Mouse (Mus musculus): ENCODE measurements at regions not wholly inside any gene's neighbourhood (a gene's known extent, or its start where the extent isn't known, plus 50 kb on each side); places are given as distances from the start of the nearest gene placed in this dataset.
A peak's percentile ranks its signal among the peaks of the same experiment; 100 is the strongest.

- Histone ChIP-seq H3K4me2 (no peak overlapping the region), H3K36me3 (no peaks in the 10 kb centered on the region), H3K4me1 (replicated peaks) (peaks cover 16% of the 10 kb centered on the region), H3K27me3 (no peaks in the 10 kb centered on the region), H3K9me3 (replicated peaks) (no peaks in the 10 kb centered on the region), H3K4me3 (no peak overlapping the region), H3K9ac (no peak overlapping the region), H3K27ac (peak overlapping the region; percentile 77)
- no peak for ATAC-seq (replicated peaks; ENCODE audit: insufficient number of reproducible peaks, insufficient read depth, low FRiP score, low read depth)
These were observed 217.9 kb downstream of the Lpin1 start for GRCm38 (mm10) chr12:16392851-16393250.

GRCm38 (mm10) chr12:16391630-16392269 is 219.0 kb downstream of the Lpin1 start:
- WGBS, result 22% methylated on average over 5 of the region's 5 CpGs
- H3K27ac ChIP-seq, result peak overlapping the region; percentile 77
- H3K9me3 ChIP-seq (replicated peaks), result no peaks in the 10 kb centered on the region
- no peak overlapping the region for H3K9ac ChIP-seq
- peaks cover 16% of the 10 kb centered on the region for H3K4me1 ChIP-seq (replicated peaks)
- H3K4me3 ChIP-seq, result no peak overlapping the region
- H3K27me3 ChIP-seq, result no peaks in the 10 kb centered on the region
- ATAC-seq (replicated peaks; ENCODE audit: insufficient number of reproducible peaks, insufficient read depth, low FRiP score, low read depth), result peak; percentile 85
- no peak overlapping the region for H3K4me2 ChIP-seq
- no peaks in the 10 kb centered on the region for H3K36me3 ChIP-seq

GRCm38 (mm10) chr12:16391163-16391562 is 219.6 kb downstream of the Lpin1 start:
- no peaks in the 10 kb centered on the region for H3K36me3 ChIP-seq
- no peak overlapping the region for H3K9ac ChIP-seq
- ATAC-seq (replicated peaks; ENCODE audit: insufficient number of reproducible peaks, insufficient read depth, low FRiP score, low read depth), result no peak
- 64% methylated on average over 5 of the region's 5 CpGs for WGBS
- H3K4me2 ChIP-seq, result no peak overlapping the region
- H3K4me3 ChIP-seq, result no peak overlapping the region
- H3K27ac ChIP-seq, result peak overlapping the region; percentile 66
- peaks cover 16% of the 10 kb centered on the region for H3K4me1 ChIP-seq (replicated peaks)
- no peaks in the 10 kb centered on the region for H3K27me3 ChIP-seq
- no peaks in the 10 kb centered on the region for H3K9me3 ChIP-seq (replicated peaks)

GRCm38 (mm10) chr12:16387035-16387434 is 223.7 kb downstream of the Lpin1 start:
- H3K4me3 ChIP-seq, result no peak overlapping the region
- no peak overlapping the region for H3K27ac ChIP-seq
- H3K36me3 ChIP-seq, result no peaks in the 10 kb centered on the region
- no peak overlapping the region for H3K4me2 ChIP-seq
- ATAC-seq (replicated peaks; ENCODE audit: insufficient number of reproducible peaks, insufficient read depth, low FRiP score, low read depth), result no peak
- H3K4me1 ChIP-seq (replicated peaks), result peaks cover 10% of the 10 kb centered on the region
- no peaks in the 10 kb centered on the region for H3K9me3 ChIP-seq (replicated peaks)
- H3K9ac ChIP-seq, result no peak overlapping the region
- H3K27me3 ChIP-seq, result no peaks in the 10 kb centered on the region
- 82% methylated on average over 4 of the region's 4 CpGs for WGBS

GRCm38 (mm10) chr12:16384396-16384795 is 226.4 kb downstream of the Lpin1 start:
- H3K4me2 ChIP-seq, result no peak overlapping the region
- WGBS, result 76% methylated on average over 1 of the region's 1 CpGs
- no peak for ATAC-seq (replicated peaks; ENCODE audit: insufficient number of reproducible peaks, insufficient read depth, low FRiP score, low read depth)
- H3K27me3 ChIP-seq, result no peaks in the 10 kb centered on the region
- no peak overlapping the region for H3K27ac ChIP-seq
- no peak overlapping the region for H3K9ac ChIP-seq
- H3K9me3 ChIP-seq (replicated peaks), result no peaks in the 10 kb centered on the region
- H3K36me3 ChIP-seq, result no peaks in the 10 kb centered on the region
- 0 out of 2 replicates have a peak, but pooled peaks cover 3% of the 10 kb centered on the region for H3K4me1 ChIP-seq (replicated peaks)
- H3K4me3 ChIP-seq, result no peak overlapping the region

GRCm38 (mm10) chr12:16383499-16383935 is 227.2 kb downstream of the Lpin1 start:
- Histone ChIP-seq H3K27me3 (no peaks in the 10 kb centered on the region), H3K9me3 (replicated peaks) (no peaks in the 10 kb centered on the region), H3K4me3 (no peak overlapping the region), H3K4me1 (replicated peaks) (0 out of 2 replicates have a peak, but pooled peaks cover 3% of the 10 kb centered on the region), H3K27ac (no peak overlapping the region), H3K36me3 (no peaks in the 10 kb centered on the region), H3K9ac (no peak overlapping the region), H3K4me2 (no peak overlapping the region)
- no peak for ATAC-seq (replicated peaks; ENCODE audit: insufficient number of reproducible peaks, insufficient read depth, low FRiP score, low read depth)
- 66% methylated on average over 15 of the region's 15 CpGs for WGBS

- Histone ChIP-seq H3K9me3 (replicated peaks) (no peaks in the 10 kb centered on the region), H3K4me1 (replicated peaks) (0 out of 2 replicates have a peak, but pooled peaks cover 3% of the 10 kb centered on the region), H3K4me2 (no peak overlapping the region), H3K9ac (no peak overlapping the region), H3K27ac (no peak overlapping the region), H3K27me3 (no peaks in the 10 kb centered on the region), H3K36me3 (no peaks in the 10 kb centered on the region), H3K4me3 (no peak overlapping the region)
- ATAC-seq (replicated peaks; ENCODE audit: insufficient number of reproducible peaks, insufficient read depth, low FRiP score, low read depth), result no peak
- WGBS, result 87% methylated on average over 11 of the region's 11 CpGs
These were observed 228.3 kb downstream of the Lpin1 start for GRCm38 (mm10) chr12:16382417-16382988.

- H3K9me3 ChIP-seq (replicated peaks), result no peaks in the 10 kb centered on the region
- H3K4me2 ChIP-seq, result no peak overlapping the region
- H3K4me3 ChIP-seq, result no peak overlapping the region
- H3K27ac ChIP-seq, result no peak overlapping the region
- H3K36me3 ChIP-seq, result no peaks in the 10 kb centered on the region
- H3K27me3 ChIP-seq, result no peaks in the 10 kb centered on the region
- ATAC-seq (replicated peaks; ENCODE audit: insufficient number of reproducible peaks, insufficient read depth, low FRiP score, low read depth), result no peak
- H3K9ac ChIP-seq, result no peak overlapping the region
- WGBS, result 76% methylated on average over 4 of the region's 4 CpGs
- H3K4me1 ChIP-seq (replicated peaks), result 0 out of 2 replicates have a peak, but pooled peaks cover 3% of the 10 kb centered on the region
These were observed 229.7 kb downstream of the Lpin1 start for GRCm38 (mm10) chr12:16381026-16381425.

- Histone ChIP-seq H3K4me3 (no peak overlapping the region), H3K9me3 (replicated peaks) (no peaks in the 10 kb centered on the region), H3K4me1 (replicated peaks) (0 out of 2 replicates have a peak, but pooled peaks cover 3% of the 10 kb centered on the region), H3K27me3 (no peaks in the 10 kb centered on the region), H3K27ac (no peak overlapping the region), H3K36me3 (no peaks in the 10 kb centered on the region), H3K9ac (no peak overlapping the region), H3K4me2 (no peak overlapping the region)
- 62% methylated on average over 2 of the region's 2 CpGs for WGBS
- ATAC-seq (replicated peaks; ENCODE audit: insufficient number of reproducible peaks, insufficient read depth, low FRiP score, low read depth), result no peak
These were observed 230.4 kb downstream of the Lpin1 start for GRCm38 (mm10) chr12:16380346-16380745.

- H3K36me3 ChIP-seq, result no peaks in the 10 kb centered on the region
- no peak for ATAC-seq (replicated peaks; ENCODE audit: insufficient number of reproducible peaks, insufficient read depth, low FRiP score, low read depth)
- H3K4me3 ChIP-seq, result no peak overlapping the region
- no peak overlapping the region for H3K4me2 ChIP-seq
- H3K9me3 ChIP-seq (replicated peaks), result no peaks in the 10 kb centered on the region
- no peak overlapping the region for H3K27ac ChIP-seq
- 0 out of 2 replicates have a peak, but pooled peaks cover 3% of the 10 kb centered on the region for H3K4me1 ChIP-seq (replicated peaks)
- H3K9ac ChIP-seq, result no peak overlapping the region
- 60% methylated on average over 2 of the region's 2 CpGs for WGBS
- H3K27me3 ChIP-seq, result no peaks in the 10 kb centered on the region
These were observed 231.4 kb downstream of the Lpin1 start for GRCm38 (mm10) chr12:16379415-16379814.

- no peak overlapping the region for H3K27ac ChIP-seq
- ATAC-seq (replicated peaks; ENCODE audit: insufficient number of reproducible peaks, insufficient read depth, low FRiP score, low read depth), result no peak
- 80% methylated on average over 3 of the region's 3 CpGs for WGBS
- H3K9me3 ChIP-seq (replicated peaks), result no peaks in the 10 kb centered on the region
- H3K27me3 ChIP-seq, result no peaks in the 10 kb centered on the region
- no peaks in the 10 kb centered on the region for H3K36me3 ChIP-seq
- H3K4me3 ChIP-seq, result no peak overlapping the region
- no peaks in the 10 kb centered on the region for H3K4me1 ChIP-seq (replicated peaks)
- H3K4me2 ChIP-seq, result no peak overlapping the region
- no peak overlapping the region for H3K9ac ChIP-seq
These were observed 232.3 kb downstream of the Lpin1 start for GRCm38 (mm10) chr12:16378501-16378900.
